Mouse (Mus musculus) adrenal gland (tissue): Measurements from ENCODE around the gene Lrrc51.

ENCODE experiments used
- intact Hi-C: fragments of 180-260 bp; cut with DNase I; formaldehyde crosslinking; loops from one replicate; pipeline ENCODE4 v1.15.1; 2025
- microRNA-seq, 2 experiments: library from miRNA; unstranded; fragments of <30 nt; microRNA quantifications; one replicate each; pipeline ENCODE4; 2019

Gene Lrrc51

GRCm38 (mm10) chr7:101895695-101896094 is 38.0 kb downstream of the Lrrc51 start:
- intact Hi-C loops, result loop anchor here (5.0 kb wide), 1 partner anchor 58 kb away; the partner anchor contains the start of gene Inppl1

DNA sequence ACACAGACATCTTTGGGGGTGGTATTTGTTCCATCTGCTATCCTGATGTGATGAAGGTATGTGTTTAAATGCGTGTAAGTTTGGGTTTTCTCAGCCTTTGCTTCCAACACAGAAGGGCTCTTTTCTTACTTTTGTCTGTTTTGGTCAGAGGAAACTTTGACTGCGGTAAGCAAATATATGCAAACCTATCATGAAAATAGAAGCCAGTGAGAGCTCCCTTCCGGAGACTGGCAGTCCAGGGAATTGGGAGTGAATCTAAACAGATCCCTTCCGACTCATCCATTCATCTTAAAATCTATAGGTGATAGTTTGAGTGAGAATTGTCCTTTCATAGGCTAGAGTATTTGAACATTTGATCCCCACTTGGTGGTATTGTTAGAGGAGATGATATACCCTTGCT is 45.2 kb downstream of the Lrrc51 start:
- intact Hi-C loops, result no loop called here

GRCm38 (mm10) chr7:101886274-101886673 is 47.4 kb downstream of the Lrrc51 start:
- intact Hi-C loops, result no loop called here

DNA sequence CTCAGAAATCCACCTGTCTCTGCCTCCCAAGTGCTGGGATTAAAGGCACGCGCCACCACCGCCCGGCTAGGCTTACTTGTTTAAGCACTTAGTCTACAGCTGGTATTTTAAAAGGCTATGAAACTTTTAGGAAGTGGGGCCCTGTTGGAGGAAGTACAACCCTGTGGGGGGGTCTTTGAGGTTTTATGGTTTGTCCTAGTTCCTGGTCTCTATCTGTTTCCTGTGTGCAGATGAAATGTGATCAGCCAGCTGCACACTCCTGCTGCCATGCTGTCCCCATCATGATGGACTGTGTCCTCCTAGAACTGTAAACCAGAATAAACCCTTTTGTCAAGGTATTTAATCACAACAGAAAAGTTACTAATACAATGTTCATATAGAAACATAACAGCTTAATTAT is 49.5 kb downstream of the Lrrc51 start:
- intact Hi-C loops, result no loop called here

GRCm38 (mm10) chr7:101882413-101883154 is 51.1 kb downstream of the Lrrc51 start:
- intact Hi-C loops, result no loop called here

- intact Hi-C loops, result no loop called here
Observed at GRCm38 (mm10) chr7:101880855-101881254, 52.8 kb downstream of the Lrrc51 start.

DNA sequence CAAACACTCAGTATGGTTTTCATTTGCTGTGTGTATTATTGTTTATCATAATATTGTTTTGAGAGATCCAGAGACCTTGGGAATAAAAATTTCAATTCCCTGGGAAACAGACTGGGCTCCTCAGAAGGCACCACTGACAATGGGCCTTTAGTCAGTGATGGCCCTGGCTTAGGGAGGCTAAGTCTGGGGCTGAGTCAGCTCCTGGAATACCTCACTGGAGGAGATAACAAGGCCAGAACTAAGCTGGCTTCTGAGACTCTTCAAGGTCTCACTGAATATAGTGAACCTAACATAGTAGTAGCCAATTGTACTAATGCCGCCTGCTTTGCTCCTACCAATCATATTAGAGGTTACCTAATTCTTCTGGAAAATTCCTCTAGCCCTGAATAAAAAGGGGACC is 57.7 kb downstream of the Lrrc51 start:
- intact Hi-C loops, result no loop called here

DNA sequence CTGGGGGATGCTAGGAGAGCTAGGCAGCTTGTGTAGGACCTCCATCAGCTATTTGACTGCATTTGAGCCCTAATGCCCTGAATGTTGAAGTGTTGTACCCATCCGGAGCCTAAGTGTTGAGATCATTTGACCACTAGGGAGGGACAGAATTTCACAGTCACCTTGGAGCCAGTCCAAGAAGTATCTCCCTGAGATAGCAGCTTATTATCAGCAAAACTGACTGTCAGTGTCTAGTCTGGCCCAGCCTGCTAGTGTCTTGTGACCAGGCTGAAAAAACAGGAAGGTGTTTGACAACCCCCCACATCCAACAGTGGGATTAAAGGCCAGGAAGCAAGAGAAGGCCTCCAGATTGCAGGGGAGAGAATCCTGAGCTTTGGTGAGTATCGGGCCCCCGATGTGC is 62.4 kb downstream of the Lrrc51 start:
- intact Hi-C loops, result no loop called here

GRCm38 (mm10) chr7:101870629-101871028 is 63.1 kb downstream of the Lrrc51 start, which contains the start of gene Folr1:
Gene Folr1, minus strand, starts transcription at chr7:101870788.
- intact Hi-C loops, result no loop called here

- intact Hi-C loops, result no loop called here
Observed at GRCm38 (mm10) chr7:101869163-101869500, 64.6 kb downstream of the Lrrc51 start.

DNA sequence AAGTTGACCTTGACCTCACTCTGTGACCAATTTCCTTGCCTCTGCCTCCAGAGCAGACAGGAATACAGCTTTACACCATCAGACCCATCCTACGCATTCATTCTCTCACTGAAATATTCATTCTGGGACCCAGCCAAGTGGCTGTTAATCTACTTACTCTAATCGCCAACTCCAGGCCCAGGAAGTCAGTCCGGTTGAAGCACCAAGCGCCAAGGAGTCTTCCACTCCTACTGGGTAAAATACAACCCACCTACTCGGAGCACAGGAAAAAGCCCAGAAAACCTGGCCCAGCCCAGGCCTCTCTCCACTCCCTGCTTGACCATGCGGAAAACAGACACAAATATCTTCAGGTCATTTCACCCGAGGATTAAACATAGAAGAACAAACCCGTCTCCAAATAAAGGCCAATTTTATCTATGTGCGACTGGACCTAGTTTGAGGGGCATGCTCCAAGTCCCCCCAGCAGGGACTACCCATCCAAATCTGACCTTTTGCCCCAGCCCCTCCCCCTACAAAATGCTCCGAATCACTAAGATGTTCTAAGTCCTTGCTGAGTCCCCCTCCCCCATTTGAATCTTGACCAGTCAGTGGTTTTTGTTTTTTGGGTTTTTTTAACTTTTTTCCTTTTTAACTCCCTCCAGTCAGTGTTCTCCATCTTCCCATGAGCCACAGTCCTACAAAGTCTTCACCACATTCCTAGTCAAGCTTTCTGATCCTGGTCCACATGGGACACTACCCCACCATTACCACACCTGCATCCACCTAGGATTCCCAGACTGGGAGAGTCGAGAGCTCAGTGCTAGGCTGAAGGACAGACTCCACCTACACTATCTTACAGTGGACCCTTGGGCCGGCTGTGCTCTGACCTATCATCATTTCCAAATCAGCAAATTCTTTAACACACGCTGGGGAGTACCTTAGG is 65.2 kb downstream of the Lrrc51 start:
- intact Hi-C loops, result no loop called here

DNA sequence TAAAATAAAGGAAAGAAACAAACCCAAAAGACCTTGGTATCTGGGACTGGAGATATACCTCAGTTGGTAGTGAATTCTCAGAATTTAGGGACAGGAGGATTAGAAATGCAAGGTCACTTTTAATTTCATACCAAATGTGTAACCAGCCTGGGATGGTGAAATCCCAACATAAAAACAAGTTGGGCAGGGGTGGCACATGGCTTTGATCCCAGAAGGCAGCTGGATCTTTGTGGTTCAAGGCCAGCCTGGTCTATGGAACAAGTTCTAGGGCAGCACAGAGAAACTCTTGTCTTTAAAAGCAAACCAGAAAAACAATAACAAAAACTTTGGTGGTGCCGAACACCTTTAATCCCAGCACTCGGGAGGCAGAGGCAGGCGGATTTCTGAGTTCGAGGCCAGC is 66.2 kb downstream of the Lrrc51 start:
- intact Hi-C loops, result no loop called here

GRCm38 (mm10) chr7:101866491-101867265 is 67.0 kb downstream of the Lrrc51 start:
- intact Hi-C loops, result no loop called here

DNA sequence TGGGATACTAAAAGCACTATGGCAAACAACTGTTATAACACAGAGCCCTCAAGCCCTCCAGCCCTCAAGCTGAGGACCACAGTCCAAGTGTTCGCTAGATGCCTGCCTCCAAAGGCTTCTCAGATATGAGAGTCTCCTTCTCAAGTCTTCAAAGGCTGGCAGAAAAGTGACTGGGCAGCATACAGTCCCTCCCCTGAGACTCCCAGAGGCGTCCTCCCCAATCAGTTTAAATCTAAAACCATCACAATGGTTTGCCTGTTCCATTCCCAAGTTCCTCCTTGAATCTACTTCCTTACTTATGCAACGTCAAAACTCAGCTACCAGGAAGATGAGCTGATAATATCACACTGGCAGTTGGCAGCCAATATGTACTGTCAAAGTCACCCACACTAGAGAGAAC is 70.3 kb downstream of the Lrrc51 start, which contains the start of gene Anapc15:
Gene Anapc15 (plus strand): TSS at position 301 of the 400 bp plus-strand sequence.
- intact Hi-C loops, result no loop called here

Small RNA genes lying within 50 kb of the gene (microRNA-seq; reads per million reads assigned to microRNA genes)
- gene Gm22655, result 0 reads per million in 2 experiments
